Mouse (Mus musculus) midbrain, embryonic 16.5 days (tissue): Measurements from ENCODE around the gene Add2. TPM values are rescaled to one million over a fixed set of nuclear protein-coding genes. Genes with fewer than 3 reads are reported as not detected.

Experiments
- ATAC-seq: fragments of 200-750 bp; cut with Nextera tagmentation; 2 replicates; pipeline ENCODE4 v1.8.0; 2017; ENCODE audit warnings: moderate TSS enrichment
- H3K27ac ChIP-seq: fragments of 300-500 bp; sonication (generic); 2 replicates; pipeline ENCODE4 v1.5.1; 2014; ENCODE audit warnings: mild to moderate bottlenecking, low read length, mixed read lengths
- H3K27me3 ChIP-seq: fragments of 300-500 bp; sonication (generic); 2 replicates; pipeline ENCODE4 v1.6.1; 2014; ENCODE audit warnings: low read depth, low read length, mixed read lengths; ENCODE audit not compliant: control insufficient read depth, insufficient read depth
- H3K36me3 ChIP-seq: fragments of 300-500 bp; sonication (generic); 2 replicates; pipeline ENCODE4 v1.6.1; 2014; ENCODE audit warnings: mild to moderate bottlenecking, low read length, moderate library complexity, mixed read lengths; ENCODE audit not compliant: control insufficient read depth, insufficient read depth
- H3K4me1 ChIP-seq: fragments of 300-500 bp; sonication (generic); 2 replicates; pipeline ENCODE4 v1.6.1; 2014; ENCODE audit warnings: mild to moderate bottlenecking, low read length, mixed read lengths; ENCODE audit not compliant: control insufficient read depth, insufficient read depth
- H3K4me2 ChIP-seq: fragments of 300-500 bp; sonication (generic); 2 replicates; pipeline ENCODE4 v1.6.1; 2014; ENCODE audit warnings: mild to moderate bottlenecking, low read length, mixed read lengths
- H3K4me3 ChIP-seq: fragments of 300-500 bp; sonication (generic); 2 replicates; pipeline ENCODE4 v1.5.1; 2014; ENCODE audit warnings: low read depth, mild to moderate bottlenecking, low read length, moderate library complexity, mixed read lengths
- H3K9ac ChIP-seq: fragments of 300-500 bp; sonication (generic); 2 replicates; pipeline ENCODE4 v1.6.1; 2014; ENCODE audit warnings: low read depth, low read length, mixed read lengths
- H3K9me3 ChIP-seq: fragments of 300-500 bp; sonication (generic); replicated peaks from 2 replicates; pipeline ENCODE4 v1.6.1; 2014; ENCODE audit warnings: mild to moderate bottlenecking, low read length, mixed read lengths; ENCODE audit not compliant: control insufficient read depth, poor library complexity, severe bottlenecking
- WGBS: fragments of 180-500 bp; shearing (Covaris S2); extraction: QIAGEN DNeasy Blood & Tissue Kit; methylation state at CpG from one replicate; pipeline ENCODE4 v1.1.7; 2014; 5-methylcytosine and 5-hydroxymethylcytosine counted together
- polyA plus RNA-seq: library from polyadenylated mRNA; unstranded; fragments of >200 nt; fragmentation: Nextera tagmentation; extraction: Ambion mirVana; gene quantifications from 2 replicates; pipeline ENCODE4 v1.2.1, GENCODE M21; 2015

The Add2 gene
- polyA plus RNA-seq, 1 experiment from 2014 or later, result 166 TPM

GRCm38 (mm10) chr6:86038901-86039300, 10.4 kb downstream of the Add2 start:
- 55% methylated on average over 2 of the region's 2 CpGs for WGBS
- no peak for ATAC-seq
- no peak overlapping the region for H3K27ac ChIP-seq

GRCm38 (mm10) chr6:86040140-86040539, 11.7 kb downstream of the Add2 start:
- no peak overlapping the region for H3K4me2 ChIP-seq
- H3K36me3 ChIP-seq, result no peaks in the 10 kb centered on the region
- H3K9me3 ChIP-seq, result no peaks in the 10 kb centered on the region
- no peaks in the 10 kb centered on the region for H3K27me3 ChIP-seq
- H3K4me3 ChIP-seq, result no peak overlapping the region
- no peak for ATAC-seq
- H3K27ac ChIP-seq, result no peak overlapping the region
- H3K9ac ChIP-seq, result no peak overlapping the region
- H3K4me1 ChIP-seq, result peaks cover 17% of the 10 kb centered on the region
- 58% methylated on average over 1 of the region's 1 CpGs for WGBS

More at GRCm38 (mm10) chr6:86038901-86039300, 10.4 kb downstream of the Add2 start:
- H3K9me3 ChIP-seq, result no peaks in the 10 kb centered on the region
- H3K36me3 ChIP-seq, result no peaks in the 10 kb centered on the region
- no peak overlapping the region for H3K4me2 ChIP-seq
- H3K9ac ChIP-seq, result no peak overlapping the region
- no peaks in the 10 kb centered on the region for H3K27me3 ChIP-seq
- peaks cover 12% of the 10 kb centered on the region for H3K4me1 ChIP-seq
- no peak overlapping the region for H3K4me3 ChIP-seq

GRCm38 (mm10) chr6:86047510-86047909, 19.0 kb downstream of the Add2 start:
- no peak for ATAC-seq
- no peak overlapping the region for H3K4me2 ChIP-seq
- WGBS, result 81% methylated on average over 11 of the region's 11 CpGs
- no peak overlapping the region for H3K4me3 ChIP-seq
- H3K36me3 ChIP-seq, result no peaks in the 10 kb centered on the region
- no peak overlapping the region for H3K27ac ChIP-seq
- no peaks in the 10 kb centered on the region for H3K27me3 ChIP-seq
- no peak overlapping the region for H3K9ac ChIP-seq
- H3K9me3 ChIP-seq, result no peaks in the 10 kb centered on the region
- H3K4me1 ChIP-seq, result peaks cover 43% of the 10 kb centered on the region

GRCm38 (mm10) chr6:86048509-86048908, 20.0 kb downstream of the Add2 start:
- no peak overlapping the region for H3K27ac ChIP-seq
- H3K4me2 ChIP-seq, result no peak overlapping the region
- no peaks in the 10 kb centered on the region for H3K27me3 ChIP-seq
- WGBS, result 74% methylated on average over 5 of the region's 5 CpGs
- no peaks in the 10 kb centered on the region for H3K36me3 ChIP-seq
- H3K9me3 ChIP-seq, result no peaks in the 10 kb centered on the region
- H3K4me3 ChIP-seq, result no peak overlapping the region
- no peak for ATAC-seq
- H3K9ac ChIP-seq, result no peak overlapping the region
- peaks cover 53% of the 10 kb centered on the region for H3K4me1 ChIP-seq

- WGBS, result 34% methylated on average over 6 of the region's 6 CpGs
- H3K9me3 ChIP-seq, result no peaks in the 10 kb centered on the region
- H3K27me3 ChIP-seq, result no peaks in the 10 kb centered on the region
- peak overlapping the region; percentile 45; the same call in 1 of the 2 replicates for H3K9ac ChIP-seq
- peak overlapping the region; percentile 99 for H3K27ac ChIP-seq
- no peaks in the 10 kb centered on the region for H3K36me3 ChIP-seq
- H3K4me3 ChIP-seq, result no peak overlapping the region
- H3K4me2 ChIP-seq, result 0 out of 2 replicates have a peak overlapping the region, but pooled peaks have one; percentile 13
- no peak for ATAC-seq
- peaks cover 53% of the 10 kb centered on the region for H3K4me1 ChIP-seq
These were observed 22.2 kb downstream of the Add2 start for GRCm38 (mm10) chr6:86050586-86051268.

GRCm38 (mm10) chr6:86052032-86052459, 23.6 kb downstream of the Add2 start:
- Histone ChIP-seq H3K9me3 (no peaks in the 10 kb centered on the region), H3K9ac (peak overlapping the region; percentile 59), H3K27ac (peak overlapping the region; percentile 99), H3K27me3 (no peaks in the 10 kb centered on the region), H3K4me3 (peak overlapping the region; percentile 14), H3K4me2 (peak overlapping the region; percentile 52), H3K4me1 (peaks cover 53% of the 10 kb centered on the region), H3K36me3 (no peaks in the 10 kb centered on the region)
- 8% methylated on average over 7 of the region's 7 CpGs for WGBS
- ATAC-seq, result peak; percentile 92

- peak; percentile 27 for ATAC-seq
- H3K4me1 ChIP-seq, result peaks cover 58% of the 10 kb centered on the region
- H3K9ac ChIP-seq, result peak overlapping the region; percentile 59
- H3K9me3 ChIP-seq, result no peaks in the 10 kb centered on the region
- peak overlapping the region; percentile 14 for H3K4me3 ChIP-seq
- H3K27me3 ChIP-seq, result no peaks in the 10 kb centered on the region
- H3K4me2 ChIP-seq, result peak overlapping the region; percentile 52
- WGBS, result 14% methylated on average over 4 of the region's 4 CpGs
- no peaks in the 10 kb centered on the region for H3K36me3 ChIP-seq
- H3K27ac ChIP-seq, result peak overlapping the region; percentile 99
These were observed 24.1 kb downstream of the Add2 start for GRCm38 (mm10) chr6:86052556-86052955.

- no peaks in the 10 kb centered on the region for H3K36me3 ChIP-seq
- peaks cover 58% of the 10 kb centered on the region for H3K4me1 ChIP-seq
- WGBS, result 9% methylated on average over 4 of the region's 4 CpGs
- no peak overlapping the region for H3K4me3 ChIP-seq
- H3K27ac ChIP-seq, result peak overlapping the region; percentile 99
- H3K9ac ChIP-seq, result peak overlapping the region; percentile 59
- no peaks in the 10 kb centered on the region for H3K9me3 ChIP-seq
- no peak; the same call in 1 of the 2 replicates for ATAC-seq
- peak overlapping the region; percentile 52; the same call in 1 of the 2 replicates for H3K4me2 ChIP-seq
- no peaks in the 10 kb centered on the region for H3K27me3 ChIP-seq
These were observed 24.6 kb downstream of the Add2 start for GRCm38 (mm10) chr6:86053099-86053498.

- 41% methylated on average over 5 of the region's 5 CpGs for whole genome bisulfite sequencing
- Histone ChIP-seq H3K27ac (peak overlapping the region; percentile 99), H3K4me3 (no peak overlapping the region), H3K9me3 (no peaks in the 10 kb centered on the region), H3K27me3 (no peaks in the 10 kb centered on the region), H3K4me1 (peaks cover 62% of the 10 kb centered on the region), H3K9ac (peak overlapping the region; percentile 59), H3K36me3 (no peaks in the 10 kb centered on the region), H3K4me2 (peak overlapping the region; percentile 52; the same call in 1 of the 2 replicates)
- no peak for ATAC-seq
These were observed 25.1 kb downstream of the Add2 start for GRCm38 (mm10) chr6:86053594-86053993.
